Mouse (Mus musculus) embryonic fibroblast, embryonic 13.5 days (primary cell): ENCODE data around the gene S100a13.
A peak's percentile ranks its signal among the peaks of the same experiment; 100 is the strongest.

Experiments used
- CTCF ChIP-seq: IDR thresholded peaks from 2 replicates; pipeline ENCODE4 v1.5.1; 2011; ENCODE audit warnings: mild to moderate bottlenecking, control low read depth, low read length, moderate library complexity, borderline replicate concordance; ENCODE audit not compliant: insufficient read depth
- POLR2A ChIP-seq: IDR thresholded peaks from 2 replicates; pipeline ENCODE4 v1.6.1; 2011; ENCODE audit warnings: low read depth, mild to moderate bottlenecking, control low read depth, low read length, moderate library complexity

DNA sequence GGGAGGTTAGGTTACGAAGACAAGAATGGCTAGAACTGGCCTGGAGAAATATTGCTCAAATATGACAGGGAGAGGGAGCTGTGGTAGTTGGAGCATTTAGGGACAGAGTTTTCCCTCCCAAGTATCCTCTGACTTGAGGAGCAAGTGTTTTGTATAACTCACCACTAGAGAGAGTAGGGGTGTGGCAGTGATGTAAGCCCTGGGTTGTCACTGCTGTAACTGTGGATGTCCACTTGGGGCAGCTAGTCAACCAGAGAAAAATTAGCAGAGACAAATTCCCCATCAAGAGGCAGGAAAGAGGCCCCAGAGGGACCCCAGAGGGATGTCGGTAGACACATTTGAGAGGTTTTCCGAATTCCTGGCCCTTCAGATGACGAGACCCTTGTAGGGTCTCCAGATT is 11.2 kb downstream of the S100a13 start:
- TF ChIP-seq CTCF (0 out of 2 replicates have a peak, but pooled peaks have one; percentile 4), POLR2A (no peak)
